8 mouse cellular contexts compared by ENCODE assay signal in genomic region chr19:45235766-45236362, GRCm38 (mm10). TPM values are rescaled to one million over a fixed set of nuclear protein-coding genes. Genes with fewer than 3 reads are reported as not detected.
DNase-seq lines count a peak whose midpoint lies in the region; ATAC-seq lines count a peak whose summit lies in the region.

TSS of gene Lbx1 (minus strand) at chr19:45235812.

- H3K4me2 ChIP-seq in liver, embryonic 15.5 days: peak within 1 kb of the TSS; percentile 46

- H3K9me3 ChIP-seq in liver, embryonic 15.5 days (replicated peaks): no peaks in the 10 kb centered on the region

- peak; percentile 13 for DNase-seq in adrenal gland, postnatal 25 days
- DNase-seq in adrenal gland, postnatal 4 days (ENCODE audit: low spot score in 2 of 2): no peak
- peak; percentile 67 for DNase-seq in ZHBTc4 (ENCODE audit: low read depth, low spot score)
- DNase-seq in gastrocnemius, postnatal 4 days (ENCODE audit: low spot score in 2 of 2): no peak
- DNase-seq in urinary bladder, postnatal 36 days (ENCODE audit: low spot score in 2 of 2): no peak
- no peak for DNase-seq in left cerebral cortex, adult 8-10 months (ENCODE audit: low spot score in 2 of 2)
- DNase-seq in urinary bladder, postnatal 14 days (ENCODE audit: low spot score): no peak

- H3K36me3 ChIP-seq in liver, embryonic 15.5 days (replicated peaks): no peaks in the 10 kb centered on the region

- no peak within 1 kb of the TSS for H3K9ac ChIP-seq in liver, embryonic 15.5 days

- H3K27ac ChIP-seq in liver, embryonic 15.5 days (replicated peaks): no peak within 1 kb of the TSS

- WGBS in liver, embryonic 15.5 days (ENCODE audit: insufficient replicate concordance): 1% methylated on average over 30 of the region's 30 CpGs

- H3K4me3 ChIP-seq in liver, embryonic 15.5 days (replicated peaks): peak within 1 kb of the TSS; percentile 28

- no peak for ATAC-seq in liver, embryonic 15.5 days (ENCODE audit: insufficient read depth)

- H3K4me1 ChIP-seq in liver, embryonic 15.5 days (replicated peaks): peaks cover 29% of the 10 kb centered on the region

- H3K27me3 ChIP-seq in liver, embryonic 15.5 days: peaks cover 99% of the 10 kb centered on the region

RNA-seq across cellular contexts. Expression of gene Lbx1, which starts in this region (rescaled TPM):
- total RNA-seq in adrenal gland, postnatal 25 days (2021): not detected in 2 replicates
- total RNA-seq in adrenal gland, postnatal 4 days (2021): under 1 TPM; 0.11 to 0.22 TPM
- 10 to 100 TPM; 24.2 to 26.0 TPM for total RNA-seq in gastrocnemius, postnatal 4 days (2021)
- polyA plus RNA-seq in liver, embryonic 15.5 days (2015; fragmentation: Nextera tagmentation; extraction: Ambion mirVana): not detected in 2 replicates
- total RNA-seq in left cerebral cortex, adult 8-10 months (2022): not detected

Comparison
In these comparisons a context has a peak if more than half of its experiments do, and no peak if none do; other contexts are left out.
1. RNA of gene Lbx1 (total RNA-seq): 24.2 to 26.0 TPM in gastrocnemius, postnatal 4 days; 0.11 to 0.22 TPM in adrenal gland, postnatal 4 days, not detected in left cerebral cortex, adult 8-10 months and not detected in adrenal gland, postnatal 25 days; every median in the first group is over 10 times any median in the second.
2. Peak in DNase-seq in adrenal gland, postnatal 25 days; RNA of the gene not detected or under 1 TPM.